Mouse (Mus musculus): ENCODE results near the gene Sim2.

Sim2 gene

GRCm38 (mm10) chr16:94084711-94085602, at the start of gene Sim2:
TSS of gene Sim2 (plus strand) at chr16:94084931.
- DNase-seq (ENCODE audit: low spot score) = no peak

DNA sequence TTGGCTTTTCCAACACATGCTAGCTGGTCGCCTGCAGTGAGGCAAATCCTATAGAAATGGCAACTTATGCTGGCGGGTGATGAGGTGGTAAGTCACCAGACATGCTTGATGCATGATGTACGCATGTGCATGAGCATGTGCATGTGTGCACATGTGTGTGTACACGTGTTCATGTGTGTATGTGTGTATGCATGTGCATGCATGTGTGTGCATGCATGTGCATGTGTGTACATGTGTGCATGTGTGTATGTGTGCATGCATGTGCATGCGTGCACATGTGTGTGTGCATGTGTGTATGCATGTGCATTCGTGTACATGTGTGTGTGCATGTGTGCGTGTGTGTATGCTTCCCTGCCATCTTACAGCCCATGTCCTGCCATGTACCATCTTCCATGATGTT, 47.5 kb upstream of the Sim2 start:
- DNase-seq (ENCODE audit: low spot score) = no peak

GRCm38 (mm10) chr16:94038272-94038985, 46.3 kb upstream of the Sim2 start:
- DNase-seq (ENCODE audit: low spot score) = peak; percentile 69

DNA sequence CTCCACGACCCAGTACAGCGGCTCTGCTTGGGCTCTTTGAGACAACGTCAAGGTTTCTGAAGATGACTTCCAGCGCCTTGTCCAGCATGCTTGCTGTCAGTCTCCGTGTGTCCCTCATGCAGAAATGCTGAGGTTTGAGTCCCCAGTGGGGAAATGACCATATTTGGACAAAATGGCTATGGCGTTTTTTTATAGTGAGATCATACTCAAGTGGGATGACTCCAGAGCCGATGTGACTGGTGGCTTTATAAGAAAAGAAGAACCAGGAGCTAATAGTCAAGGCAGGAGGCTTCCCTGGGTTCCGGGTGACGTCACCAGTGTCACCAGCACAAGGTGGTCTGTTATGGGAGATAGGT, 45.8 kb upstream of the Sim2 start:
- DNase-seq (ENCODE audit: low spot score) = no peak

GRCm38 (mm10) chr16:94040485-94040884, 44.2 kb upstream of the Sim2 start:
- DNase-seq (ENCODE audit: low spot score) = no peak

DNA sequence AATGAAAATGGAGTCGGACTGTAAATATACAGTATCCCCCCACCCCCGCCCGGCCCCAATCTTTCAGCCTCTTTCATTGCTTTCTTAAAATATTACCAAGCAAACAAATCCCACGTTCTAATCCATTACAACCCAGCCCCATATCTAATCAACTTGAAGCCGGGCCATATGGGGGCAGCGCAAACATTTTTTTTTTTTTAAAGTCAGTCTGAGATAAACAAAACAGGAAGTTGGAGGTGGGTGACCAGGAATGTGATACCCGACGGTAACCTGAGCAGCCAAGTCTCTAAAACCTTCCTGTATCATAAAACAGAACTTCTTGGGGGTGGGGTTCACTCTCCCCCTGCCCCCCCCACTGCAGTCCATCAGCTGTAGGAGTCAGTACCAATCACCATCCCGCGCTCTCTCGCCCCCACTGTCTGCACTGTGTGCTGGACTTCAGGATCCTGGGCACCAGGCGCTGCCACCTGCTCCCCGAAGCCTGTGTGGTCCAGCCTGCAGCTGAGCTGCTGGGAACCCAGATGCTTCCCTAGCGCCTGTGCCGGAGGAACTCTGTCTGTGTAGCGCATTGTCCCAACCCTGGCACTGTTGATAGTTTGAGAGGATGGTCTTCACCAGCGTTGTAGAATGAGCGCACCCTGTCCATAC, 43.5 kb upstream of the Sim2 start:
- DNase-seq (ENCODE audit: low spot score) = no peak

GRCm38 (mm10) chr16:94043797-94044196, 40.9 kb upstream of the Sim2 start:
- no peak for DNase-seq (ENCODE audit: low spot score)

DNA sequence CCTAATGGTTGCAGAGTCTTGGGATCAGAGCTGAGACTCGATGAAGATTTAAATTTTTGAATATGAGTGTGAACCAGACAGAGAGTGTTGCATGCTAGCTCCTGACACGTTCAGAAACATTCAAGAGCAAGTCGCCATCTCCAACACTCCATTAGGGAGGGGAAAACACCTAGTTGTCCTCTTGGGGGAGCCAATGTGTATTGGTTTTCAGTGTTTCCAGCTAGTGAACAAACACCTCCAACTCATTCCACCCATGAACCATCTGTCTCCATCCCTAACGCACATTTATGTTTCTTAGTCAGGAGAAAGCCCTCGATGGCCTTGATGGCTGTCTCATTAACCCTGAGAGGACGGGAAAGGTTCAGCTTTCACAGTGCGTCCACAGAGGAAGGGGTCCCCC, 39.7 kb upstream of the Sim2 start:
- DNase-seq (ENCODE audit: low spot score) = peak; percentile 34

DNA sequence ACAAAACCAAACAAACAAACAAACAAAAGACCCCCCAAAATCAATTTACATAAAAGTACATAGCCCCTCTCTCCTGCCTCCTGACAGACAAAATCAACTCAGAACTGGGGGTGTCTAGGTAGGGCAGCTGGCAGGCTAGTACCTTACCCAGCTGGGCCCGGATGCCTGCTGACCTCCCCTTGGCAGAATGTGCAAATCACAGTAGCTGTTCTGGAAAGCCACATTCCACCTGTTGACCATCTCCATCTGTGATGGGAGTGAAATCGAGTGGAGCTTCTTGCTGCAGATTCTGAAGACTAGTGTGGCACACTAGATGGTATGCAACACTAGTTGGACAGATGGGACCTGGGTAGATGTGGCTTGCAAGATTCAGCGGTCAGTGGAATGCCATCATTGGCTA, 34.4 kb upstream of the Sim2 start:
- DNase-seq (ENCODE audit: low spot score) = no peak

DNA sequence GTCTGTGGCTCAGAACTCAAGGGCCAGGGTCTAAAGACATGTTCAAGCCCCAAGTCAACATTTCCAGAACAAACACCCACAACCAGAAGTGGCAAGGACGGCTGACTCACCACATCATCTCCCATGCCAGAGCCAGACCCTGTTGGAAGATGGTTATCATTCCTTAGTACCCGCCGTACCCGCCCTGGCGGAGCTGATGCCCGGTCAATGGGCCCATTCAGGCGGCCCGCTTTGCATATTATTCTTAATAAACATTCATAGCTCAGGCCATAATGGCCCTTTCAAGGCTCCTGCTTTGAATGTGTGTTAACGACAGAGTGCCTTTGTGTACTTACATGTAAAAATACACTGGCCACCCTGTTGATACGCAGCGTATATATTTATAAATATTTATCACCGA, 29.6 kb upstream of the Sim2 start:
- DNase-seq (ENCODE audit: low spot score) = no peak

DNA sequence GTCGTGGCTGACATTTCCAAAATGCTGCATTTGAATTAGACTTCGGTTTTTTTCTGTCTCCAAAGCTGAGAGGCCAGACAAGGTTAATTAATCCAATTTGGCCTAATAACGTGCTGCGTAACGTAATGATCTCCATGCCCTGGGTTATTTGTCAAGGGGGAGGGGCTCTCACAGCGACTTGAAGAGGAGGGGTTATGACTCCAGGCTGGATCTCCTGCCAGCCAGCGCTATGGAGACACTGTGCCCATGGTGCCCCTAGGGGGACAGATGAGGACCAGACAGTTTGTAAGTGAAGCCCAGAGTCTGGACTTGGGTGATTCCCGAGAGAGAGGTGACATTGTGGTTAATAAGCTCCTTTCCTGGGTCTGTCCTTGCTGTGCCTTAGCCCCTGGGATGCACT, 29.2 kb upstream of the Sim2 start:
- DNase-seq (ENCODE audit: low spot score) = no peak

DNA sequence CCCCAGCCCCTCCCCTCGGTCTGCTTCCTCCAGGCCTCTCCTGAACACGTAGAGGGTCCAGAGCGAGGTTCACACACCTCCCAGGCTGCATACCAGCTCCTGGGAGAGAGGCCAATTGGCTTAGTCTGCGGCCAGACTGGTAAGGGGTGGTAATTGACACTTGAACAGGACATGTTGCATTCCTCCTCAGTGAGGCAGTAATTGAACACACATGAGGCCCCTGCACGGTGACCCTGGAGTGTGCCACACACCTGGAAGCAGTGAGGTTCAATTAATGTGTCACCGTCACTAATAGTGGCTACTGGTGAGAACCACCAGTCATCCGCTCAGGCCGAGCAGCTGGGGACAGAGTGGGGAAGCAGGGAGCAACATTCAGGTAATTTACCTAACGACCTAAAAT, 24.9 kb upstream of the Sim2 start:
- DNase-seq (ENCODE audit: low spot score) = no peak

- DNase-seq (ENCODE audit: low spot score) = no peak
Observed at GRCm38 (mm10) chr16:94064211-94064610, 20.5 kb upstream of the Sim2 start.

DNA sequence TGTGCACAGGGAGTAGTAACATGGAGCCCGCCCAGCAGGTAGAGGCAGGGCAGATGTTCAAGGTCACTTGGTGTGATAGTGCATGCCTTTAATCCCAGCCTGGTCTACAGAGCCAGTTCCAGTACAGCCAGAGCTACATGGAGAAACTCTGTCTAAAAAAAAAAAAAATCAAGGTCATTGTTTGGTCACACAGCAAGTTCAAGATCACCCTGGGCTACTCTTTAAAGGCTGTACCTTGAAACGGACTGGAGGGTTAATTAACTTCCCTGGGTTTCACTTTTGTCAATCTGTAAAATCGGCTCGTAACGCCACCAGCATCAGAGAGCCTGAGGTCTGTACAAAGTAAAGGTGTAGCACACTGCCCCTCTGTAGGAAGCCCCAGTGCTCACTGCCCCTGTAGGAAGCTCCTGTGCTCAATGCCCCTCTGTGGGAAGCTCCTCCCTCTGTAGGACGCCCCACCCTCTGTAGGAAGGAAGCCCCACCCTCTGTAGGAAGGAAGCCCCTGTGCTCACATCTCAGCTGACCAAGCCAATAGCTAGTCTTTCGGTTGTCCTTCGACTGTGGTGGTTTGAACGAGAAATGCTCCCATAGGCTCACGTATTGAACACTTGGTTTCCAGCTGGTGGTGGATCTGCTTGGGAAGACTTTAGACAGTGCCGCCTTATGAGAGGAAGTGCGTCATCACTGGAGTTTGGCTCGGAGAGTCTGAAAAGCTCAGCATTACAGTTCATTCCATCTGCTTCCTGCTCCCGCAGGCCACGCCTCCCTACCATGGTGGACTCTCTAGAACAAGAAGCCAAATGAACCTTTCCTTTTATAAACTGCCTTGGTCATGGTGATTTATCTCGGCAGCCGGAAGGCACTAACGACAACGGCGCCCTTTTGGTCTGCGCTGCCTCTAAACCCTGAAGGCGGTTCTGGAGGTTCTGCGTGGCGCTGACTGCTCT, 18.7 kb upstream of the Sim2 start:
- no peak for DNase-seq (ENCODE audit: low spot score)

DNA sequence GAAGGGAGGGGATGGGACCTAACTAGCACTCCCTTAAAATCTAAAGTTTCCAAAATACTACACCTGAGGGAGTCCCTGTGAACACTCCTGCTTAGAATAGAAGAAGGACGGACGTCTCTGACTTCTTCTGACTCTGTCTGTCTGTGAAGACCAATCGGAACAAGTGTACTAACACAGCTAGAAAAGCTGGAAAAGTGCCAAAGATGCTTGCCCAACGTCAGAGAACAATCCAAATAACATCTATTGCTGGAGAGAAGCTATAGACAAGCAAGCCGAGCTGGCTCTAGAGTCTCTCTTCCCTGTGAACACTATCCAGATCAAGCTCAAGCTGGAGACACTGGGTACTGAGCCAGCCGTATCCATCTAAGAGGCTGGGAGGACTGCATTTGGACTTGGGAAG, 18.0 kb upstream of the Sim2 start:
- DNase-seq (ENCODE audit: low spot score) = no peak

GRCm38 (mm10) chr16:94067280-94067679, 17.5 kb upstream of the Sim2 start:
- DNase-seq (ENCODE audit: low spot score) = no peak

- no peak for DNase-seq (ENCODE audit: low spot score)
Observed at GRCm38 (mm10) chr16:94069061-94069460, 15.7 kb upstream of the Sim2 start.

DNA sequence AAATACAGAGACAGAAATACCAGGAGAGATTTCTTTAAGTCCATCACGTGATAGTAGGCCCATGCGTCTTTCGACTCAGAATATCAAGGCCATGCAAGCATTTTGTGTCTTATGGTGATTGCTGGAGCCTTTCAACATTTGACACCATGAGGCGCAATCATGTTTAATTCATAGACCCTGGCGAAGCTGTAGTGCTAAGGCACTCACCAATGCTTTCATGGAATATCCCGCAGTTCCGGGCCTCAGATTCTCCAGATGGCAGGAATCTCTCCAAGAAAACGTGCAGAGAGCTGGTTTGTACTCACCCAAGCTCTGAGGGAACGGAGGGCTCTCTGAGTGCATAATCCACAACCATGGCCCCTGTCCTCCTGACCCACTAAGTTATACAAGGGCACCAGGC, 13.8 kb upstream of the Sim2 start:
- no peak for DNase-seq (ENCODE audit: low spot score)

- DNase-seq (ENCODE audit: low spot score) = no peak
Observed at GRCm38 (mm10) chr16:94071468-94071867, 13.3 kb upstream of the Sim2 start.

DNA sequence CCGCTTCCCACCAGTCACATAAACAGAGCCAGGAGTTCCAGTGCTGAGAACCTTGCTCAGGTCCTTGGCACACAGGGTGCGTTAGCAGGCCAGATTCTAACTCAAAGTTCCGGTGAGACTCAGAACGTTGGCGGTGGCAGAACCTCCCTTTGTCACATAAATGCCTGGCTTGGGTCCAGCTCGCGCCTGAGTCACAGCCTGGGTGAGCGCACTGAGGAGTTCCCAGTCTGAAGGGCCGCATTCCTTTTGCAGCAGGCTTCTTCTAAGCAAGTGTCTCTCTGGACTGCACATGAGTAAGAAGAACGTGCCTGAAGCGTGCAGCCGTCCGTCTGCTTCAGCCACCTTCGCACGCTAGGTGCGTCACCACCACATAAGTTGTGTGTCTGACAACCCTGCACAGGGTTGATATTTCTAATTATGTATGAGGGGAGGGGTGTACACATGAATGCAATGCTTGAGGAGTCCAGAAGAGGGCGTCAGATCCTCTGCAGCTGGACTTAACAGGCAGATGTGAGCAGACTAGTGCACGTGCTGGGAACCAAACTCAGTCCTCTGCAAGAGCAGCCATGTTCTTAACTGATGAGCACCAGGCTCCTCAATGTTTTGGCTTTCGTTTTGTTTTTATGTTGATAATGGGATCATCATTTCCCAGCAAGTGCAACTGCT, 9.2 kb upstream of the Sim2 start:
- no peak for DNase-seq (ENCODE audit: low spot score)

- DNase-seq (ENCODE audit: low spot score) = no peak
Observed at GRCm38 (mm10) chr16:94078318-94079074, 6.2 kb upstream of the Sim2 start.
